Mouse (Mus musculus) lung, postnatal 14 days (tissue): ENCODE measurements around the gene Fhl3.
"Not testable (repeated sequence)": the region's sequence is repeated elsewhere in the genome, so short reads cannot be mapped to it uniquely, and the experiment has no call there.

Experiments used
- DNase-seq: peaks from one replicate; pipeline ENCODE4 v3.0.0; 2021

Fhl3 gene

GRCm38 (mm10) chr4:124685004-124685403, 15.5 kb upstream of the Fhl3 start:
- no peak for DNase-seq

DNA sequence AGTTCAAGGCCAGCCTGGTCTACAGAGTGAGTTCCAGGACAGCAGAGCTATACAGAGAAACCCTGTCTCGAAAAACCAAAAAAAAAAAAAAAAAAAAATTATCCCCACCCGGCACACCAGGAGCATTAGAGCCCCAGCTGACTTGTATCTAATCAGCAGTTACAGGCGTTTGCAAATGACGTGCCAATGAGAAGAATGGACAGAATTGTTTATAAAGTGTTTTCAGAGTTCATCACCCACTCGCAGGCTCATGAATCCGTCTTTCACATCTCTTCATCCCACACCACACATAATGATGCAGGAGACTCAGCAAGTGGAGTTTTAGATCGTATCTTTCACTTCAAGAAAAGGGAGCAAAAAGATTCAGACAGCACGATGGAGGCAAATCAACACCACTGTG, 15.0 kb upstream of the Fhl3 start:
- DNase-seq = no peak

GRCm38 (mm10) chr4:124685897-124686402, 14.6 kb upstream of the Fhl3 start:
- DNase-seq = no peak

GRCm38 (mm10) chr4:124691455-124691854, 9.0 kb upstream of the Fhl3 start:
- DNase-seq = no peak

- no peak for DNase-seq
Measured at GRCm38 (mm10) chr4:124692416-124692861, 8.1 kb upstream of the Fhl3 start.

- peak; percentile 85 for DNase-seq
Measured at GRCm38 (mm10) chr4:124693135-124693894, 7.2 kb upstream of the Fhl3 start, which contains the start of gene Utp11. TSS of gene Utp11 (minus strand) at chr4:124693600.

DNA sequence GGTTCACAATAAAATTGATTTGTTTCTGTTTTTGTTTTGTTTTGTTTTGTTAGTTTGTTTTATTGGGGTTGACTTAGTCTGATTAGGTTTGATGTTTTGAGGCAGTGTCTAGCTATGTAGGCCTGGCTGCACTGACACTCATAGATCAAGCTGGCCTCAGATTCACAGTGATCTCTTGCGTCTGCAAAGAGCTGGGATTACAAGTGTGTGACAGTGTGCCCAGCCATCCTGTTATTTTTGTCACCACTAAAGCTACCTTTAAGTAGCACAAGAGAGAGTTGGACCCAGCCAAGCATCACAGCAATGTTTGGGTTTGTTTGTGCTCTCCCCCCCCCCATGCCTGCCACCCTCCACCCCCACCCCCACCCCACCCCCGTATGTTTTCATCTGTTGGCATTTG, 5.9 kb upstream of the Fhl3 start:
- DNase-seq = no peak

- no peak for DNase-seq
Measured at GRCm38 (mm10) chr4:124695786-124696516, 4.5 kb upstream of the Fhl3 start.

GRCm38 (mm10) chr4:124699791-124700190, 710 bp upstream of the Fhl3 start:
- no peak for DNase-seq

- DNase-seq = no peak
Measured at GRCm38 (mm10) chr4:124701052-124701845, 748 bp downstream of the Fhl3 start.

- no peak for DNase-seq
Measured at GRCm38 (mm10) chr4:124701916-124702315, 1.4 kb downstream of the Fhl3 start.

GRCm38 (mm10) chr4:124703406-124703805, 2.9 kb downstream of the Fhl3 start:
- no peak for DNase-seq

DNA sequence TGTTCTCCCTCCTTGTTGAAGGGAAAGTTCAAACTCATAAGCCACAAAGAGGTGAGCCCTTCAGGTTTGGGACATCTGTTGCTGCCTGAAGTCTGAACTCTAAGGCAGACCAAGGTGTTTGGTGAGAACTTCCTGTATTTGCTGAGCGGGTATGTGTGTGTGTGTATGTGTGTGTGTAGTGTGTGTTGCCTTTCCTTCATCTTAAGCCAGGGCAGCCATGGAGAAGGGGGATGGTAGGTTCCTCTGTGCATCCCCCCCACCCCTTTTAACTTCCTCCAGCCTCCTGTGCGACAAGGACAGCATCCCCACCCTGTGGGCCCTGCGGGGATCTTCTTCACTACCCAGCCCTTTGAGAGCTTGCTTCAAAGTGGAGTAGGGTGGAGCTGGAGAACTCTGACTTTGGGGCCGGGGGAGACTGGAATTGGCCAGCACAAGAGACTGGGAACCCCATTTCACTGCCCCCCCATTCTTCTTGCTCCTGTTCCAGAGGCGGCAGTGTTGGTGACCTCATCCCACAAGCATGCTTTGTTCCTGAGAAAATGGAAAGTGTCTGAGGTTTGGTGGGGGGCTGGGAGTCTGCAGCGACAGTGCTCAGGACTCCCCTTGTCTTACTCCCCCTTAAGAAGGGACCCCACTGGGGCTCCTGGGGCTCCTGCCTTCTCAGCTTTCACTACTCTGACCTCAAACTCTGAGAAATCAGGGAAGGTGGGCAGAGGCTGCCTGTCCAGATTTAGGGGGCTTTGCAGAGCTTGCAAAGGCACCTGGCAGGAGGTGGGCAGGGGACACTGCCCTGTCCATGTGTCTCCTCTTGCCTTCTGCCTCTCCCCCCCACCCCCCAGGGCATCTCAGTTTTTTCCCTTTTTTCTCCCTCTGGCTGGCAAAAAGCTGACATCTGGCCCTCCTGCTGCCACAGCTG, 3.6 kb downstream of the Fhl3 start:
- no peak for DNase-seq

DNA sequence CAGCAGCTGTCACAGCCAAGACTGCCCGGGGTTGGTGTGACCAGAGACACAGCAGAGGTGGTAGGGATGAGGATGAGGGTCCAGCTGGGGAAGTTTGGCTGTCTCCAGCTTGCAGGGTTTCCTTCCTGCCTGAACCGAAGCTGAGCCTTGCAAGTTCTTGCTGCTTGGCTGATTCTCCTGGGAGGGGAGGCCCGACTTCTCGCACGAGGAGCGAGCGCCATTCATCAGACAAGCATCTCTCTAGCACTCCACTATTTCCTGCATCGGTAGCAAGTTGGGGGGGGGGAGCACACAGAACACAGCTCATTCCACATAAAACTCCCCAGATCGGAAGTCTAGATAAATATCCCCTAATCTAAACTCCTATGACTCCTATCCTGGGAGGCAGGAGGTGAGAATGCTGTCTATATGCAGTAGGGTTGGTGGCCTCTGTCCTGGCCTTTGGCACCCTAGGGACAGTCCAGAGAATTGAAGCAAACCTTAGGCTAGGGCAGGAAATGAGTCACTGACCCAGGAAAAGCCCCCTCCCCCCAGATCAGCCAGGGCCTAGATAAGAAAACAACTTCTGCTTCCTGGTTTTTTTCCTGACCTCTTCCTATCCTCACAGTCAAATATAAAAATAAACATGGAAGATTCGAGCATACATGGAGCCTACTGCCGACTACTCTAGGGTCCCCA, 4.4 kb downstream of the Fhl3 start:
- peak; percentile 38 for DNase-seq

GRCm38 (mm10) chr4:124705661-124706269, 5.3 kb downstream of the Fhl3 start:
- no peak for DNase-seq

DNA sequence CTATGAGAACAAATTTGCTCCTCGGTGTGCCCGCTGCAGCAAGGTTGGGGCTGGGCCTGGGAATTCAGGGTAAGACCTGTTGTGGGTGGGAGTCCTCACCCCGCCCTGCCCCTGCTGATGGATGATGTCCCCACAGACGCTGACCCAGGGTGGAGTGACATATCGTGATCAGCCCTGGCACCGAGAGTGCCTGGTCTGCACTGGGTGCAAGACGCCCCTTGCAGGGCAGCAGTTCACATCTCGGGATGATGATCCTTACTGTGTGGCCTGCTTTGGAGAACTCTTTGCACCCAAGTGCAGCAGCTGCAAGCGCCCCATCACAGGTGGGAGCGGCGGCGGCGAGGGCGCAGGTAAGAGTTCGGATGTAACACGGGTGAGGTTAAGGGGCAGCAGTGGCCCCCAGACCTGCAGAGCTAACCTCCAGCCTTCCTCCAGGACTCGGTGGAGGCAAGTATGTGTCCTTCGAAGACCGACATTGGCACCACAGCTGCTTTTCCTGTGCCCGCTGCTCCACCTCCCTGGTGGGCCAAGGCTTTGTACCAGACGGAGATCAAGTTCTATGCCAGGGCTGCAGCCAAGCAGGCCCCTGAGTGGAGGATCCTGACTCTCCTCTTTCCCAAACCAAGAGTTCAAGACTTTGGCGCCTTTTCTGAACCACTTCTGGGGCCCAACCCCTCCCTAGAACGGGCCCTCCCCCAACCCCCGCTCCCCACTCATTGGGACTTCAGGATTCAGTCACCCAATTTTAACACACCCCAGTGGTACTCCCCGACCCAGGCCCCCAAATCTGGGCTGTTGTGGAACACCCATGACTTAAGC, 7.1 kb downstream of the Fhl3 start:
- not testable (repeated sequence) for DNase-seq

DNA sequence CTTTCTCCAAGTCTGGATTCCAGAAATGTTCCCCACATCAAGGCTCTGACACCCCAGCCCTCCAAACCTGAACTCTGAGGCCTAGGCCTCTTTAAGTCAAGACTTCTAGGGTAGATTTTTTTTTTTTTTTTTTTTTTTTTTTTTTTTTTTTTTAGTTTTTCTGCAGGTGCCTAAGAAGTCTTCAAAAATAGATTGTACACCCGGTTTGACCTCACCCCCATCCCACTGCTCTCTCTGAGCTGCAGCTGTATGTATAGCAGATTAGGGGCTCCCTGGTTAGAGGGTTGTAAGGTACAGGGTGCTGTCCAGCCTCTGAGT, 7.7 kb downstream of the Fhl3 start:
- not testable (repeated sequence) for DNase-seq

GRCm38 (mm10) chr4:124708518-124709477, 8.3 kb downstream of the Fhl3 start:
- DNase-seq = peak; percentile 87

DNA sequence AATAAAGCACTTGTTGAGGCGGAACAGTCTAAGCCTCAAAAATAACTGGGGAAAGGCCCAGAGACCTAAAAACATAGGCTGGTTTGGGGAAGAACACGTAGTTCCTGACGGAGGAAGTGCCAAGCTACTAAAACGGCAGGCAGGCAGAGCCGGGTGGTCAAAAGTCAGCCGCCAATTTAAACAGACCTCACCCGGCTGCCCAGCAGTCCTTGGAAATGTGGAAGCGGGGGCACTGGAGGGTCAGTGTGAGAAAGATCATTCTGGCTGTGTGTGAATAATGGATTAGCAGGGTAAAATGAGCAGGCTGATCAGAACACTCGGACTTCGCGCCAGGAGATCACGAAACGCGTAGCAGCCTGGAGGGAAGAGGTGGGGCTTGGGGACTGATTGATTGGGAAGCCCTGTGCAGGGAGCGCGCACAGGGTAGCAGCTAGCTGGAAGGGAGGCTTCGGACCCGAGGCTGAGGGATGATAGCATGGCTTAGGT, 9.5 kb downstream of the Fhl3 start:
- peak; percentile 39 for DNase-seq
